Mouse (Mus musculus): ENCODE data around the gene Samhd1.

The Samhd1 gene

GRCm38 (mm10) chr2:157054816-157055215, 80.2 kb downstream of the Samhd1 start:
- no peak for DNase-seq (ENCODE audit: extremely low spot score, low read depth, low spot score)

GRCm38 (mm10) chr2:157054297-157054696, 80.8 kb downstream of the Samhd1 start:
- no peak for DNase-seq (ENCODE audit: extremely low spot score, low read depth, low spot score)

DNA sequence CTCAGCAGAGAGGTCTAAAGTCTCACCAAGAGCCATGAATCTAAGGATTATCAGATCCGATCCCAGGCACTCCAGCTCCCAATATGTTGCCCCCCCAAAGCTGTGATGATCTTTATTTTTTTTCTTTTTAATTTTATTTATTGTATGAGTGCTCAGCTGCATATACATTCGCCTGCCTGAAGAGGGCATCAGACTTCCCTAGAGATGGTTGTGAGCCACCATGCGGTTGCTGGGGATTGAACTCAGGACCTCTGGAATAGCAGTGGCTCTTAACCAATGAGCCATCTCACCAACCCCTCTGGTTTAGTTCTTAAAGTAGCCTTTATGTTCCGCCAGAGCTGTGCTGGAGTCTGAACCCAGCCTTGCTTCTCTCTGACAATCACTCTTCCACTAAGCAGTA, 81.3 kb downstream of the Samhd1 start:
- no peak for DNase-seq (ENCODE audit: extremely low spot score, low read depth, low spot score)

DNA sequence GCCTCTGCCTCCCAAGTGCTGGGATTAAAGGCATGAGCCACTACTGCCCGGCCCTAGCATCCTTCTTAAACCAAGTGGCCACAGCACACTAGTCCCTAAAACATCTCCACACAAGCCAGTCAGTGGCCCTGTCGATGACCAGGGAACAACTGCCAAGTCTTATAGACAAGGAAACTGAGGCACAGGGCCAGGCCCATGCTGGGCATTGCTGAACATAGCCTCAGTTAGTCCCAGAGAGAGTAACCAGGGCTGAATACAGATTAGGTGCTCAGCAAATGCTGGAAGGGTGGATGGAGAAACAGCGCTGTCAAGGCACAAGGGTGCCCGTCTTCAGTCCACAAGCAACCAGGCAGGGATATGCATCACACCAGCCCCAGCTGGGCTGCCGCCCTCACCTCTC, 81.9 kb downstream of the Samhd1 start:
- DNase-seq (ENCODE audit: extremely low spot score, low read depth, low spot score) = no peak

DNA sequence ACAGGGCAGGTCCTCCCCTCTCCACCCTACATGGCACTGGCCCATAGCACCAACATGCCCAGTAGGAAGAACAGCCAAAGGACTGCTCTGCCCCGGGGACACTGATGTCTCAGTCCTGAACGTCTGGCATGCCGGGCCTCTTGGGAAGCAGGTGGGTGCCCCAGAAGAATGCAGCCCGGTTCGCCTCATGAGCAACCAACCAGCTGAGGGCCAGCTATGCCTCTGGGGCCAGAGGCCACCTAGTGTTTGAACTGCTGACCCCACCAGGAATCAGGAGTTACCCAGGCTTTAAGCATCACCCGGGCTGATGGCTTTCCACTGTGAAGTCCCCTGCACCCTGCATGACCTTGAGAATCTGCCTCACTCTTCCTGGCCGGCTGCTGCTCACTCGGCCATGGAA, 82.6 kb downstream of the Samhd1 start:
- DNase-seq (ENCODE audit: extremely low spot score, low read depth, low spot score) = no peak

DNA sequence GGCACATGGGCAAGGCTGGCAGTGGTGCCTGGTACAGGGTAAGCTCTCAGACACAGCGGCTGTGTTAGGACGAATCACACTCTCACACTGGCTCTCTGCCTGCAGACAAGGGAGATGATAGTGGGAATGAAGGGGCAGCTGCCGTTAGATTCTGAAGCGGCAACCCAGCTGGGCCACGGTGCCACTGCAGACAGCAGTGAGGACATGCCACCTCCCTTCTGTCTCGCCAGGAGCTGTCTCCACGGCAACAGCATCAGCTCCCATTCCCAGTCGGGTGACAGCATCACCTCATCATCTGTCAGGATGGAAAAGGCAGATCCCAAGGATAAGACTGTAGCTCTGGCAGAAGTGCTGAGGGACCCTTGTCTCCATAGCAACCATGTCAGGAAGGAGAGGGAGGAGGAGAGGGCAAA, 85.2 kb downstream of the Samhd1 start:
- no peak for DNase-seq (ENCODE audit: extremely low spot score, low read depth, low spot score)

DNA sequence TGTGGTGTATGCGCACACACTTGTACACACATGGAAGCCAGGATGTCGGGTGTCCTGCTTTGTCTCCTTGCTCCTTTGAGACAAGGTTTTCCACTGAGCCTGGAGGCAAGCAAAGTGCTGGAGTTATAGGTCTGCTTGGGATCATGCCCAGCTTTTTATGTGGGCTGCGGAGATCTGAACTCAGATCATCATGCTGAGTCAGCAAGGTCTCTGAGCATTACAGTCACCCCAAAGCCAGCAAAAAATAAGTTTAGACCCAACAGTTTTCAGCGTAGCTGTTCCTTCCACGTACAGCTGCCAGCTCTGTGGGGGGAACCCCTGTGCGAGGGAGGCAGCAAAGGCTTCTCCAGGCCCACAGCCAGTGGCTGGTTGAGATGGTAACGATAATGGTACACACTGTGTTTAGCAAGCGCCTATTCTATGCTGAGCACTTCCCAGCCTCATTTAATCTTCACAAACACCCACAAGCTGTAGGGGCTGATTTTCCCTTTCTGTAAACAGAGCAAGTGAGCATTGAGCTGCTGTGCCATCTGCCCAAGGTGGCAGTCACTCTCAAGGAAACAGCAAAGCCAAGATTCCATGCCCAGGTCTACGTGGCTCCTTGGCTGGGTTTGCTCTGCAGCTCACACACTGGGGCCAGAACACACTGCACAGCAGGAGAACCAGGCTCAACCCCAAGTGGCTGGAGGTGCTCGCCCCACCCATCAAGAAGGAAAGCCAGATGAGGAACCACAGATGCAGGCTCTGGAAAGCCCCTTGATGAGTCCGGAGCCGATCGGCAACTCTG, 86.5 kb downstream of the Samhd1 start:
- DNase-seq (ENCODE audit: extremely low spot score, low read depth, low spot score) = no peak

Data from hindlimb bud, embryonic 11.5 days (tissue).